Mouse (Mus musculus): ENCODE measurements around the gene Hddc3. TPM values are rescaled to one million over a fixed set of nuclear protein-coding genes. Genes with fewer than 3 reads are reported as not detected.
"Not testable (repeated sequence)": the region's sequence is repeated elsewhere in the genome, so short reads cannot be mapped to it uniquely, and the experiment has no call there.

Gene Hddc3
- polyA plus RNA-seq, 1 experiment from 2014 or later: 25.6 TPM

DNA sequence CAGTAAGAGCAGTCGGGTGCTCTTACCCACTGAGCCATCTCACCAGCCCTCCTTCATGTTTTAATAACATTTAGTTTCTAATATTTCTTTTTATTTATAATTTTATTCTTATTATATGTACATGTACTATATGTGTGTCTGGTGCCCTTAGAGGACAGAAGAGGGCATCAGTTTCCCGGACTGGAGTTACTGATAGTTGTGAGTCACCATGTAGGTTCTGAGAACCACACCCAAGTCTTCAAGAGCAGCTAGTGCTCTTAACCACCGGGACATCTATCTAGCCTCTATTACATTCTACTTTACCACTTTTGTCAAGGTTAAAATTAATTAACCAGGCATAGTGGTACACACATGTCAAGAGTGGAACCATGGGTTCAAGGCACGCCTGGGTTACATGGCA lies 51.7 kb downstream of the Hddc3 start:
- Histone ChIP-seq H3K4me3 (ENCODE audit: low read depth, low read length) (no peak overlapping the region), H3K36me3 (ENCODE audit: control insufficient read depth, insufficient read depth, low read length) (peaks cover 8% of the 10 kb centered on the region), H3K4me1 (ENCODE audit: control insufficient read depth, insufficient read depth, low read length) (no peaks in the 10 kb centered on the region), H3K9ac (ENCODE audit: low read length) (no peak overlapping the region), H3K9me3 (ENCODE audit: control insufficient read depth, low read length) (no peaks in the 10 kb centered on the region), H3K27me3 (ENCODE audit: control insufficient read depth, insufficient read depth, low read length) (no peaks in the 10 kb centered on the region), H3K27ac (ENCODE audit: low read depth, low read length) (no peak overlapping the region), H3K4me2 (no peak overlapping the region)
- DNase-seq (ENCODE audit: low spot score, missing footprints) (peak; percentile 23), ATAC-seq (ENCODE audit: low FRiP score) (no peak)
- WGBS: 93% methylated on average over 4 of the region's 4 CpGs

DNA sequence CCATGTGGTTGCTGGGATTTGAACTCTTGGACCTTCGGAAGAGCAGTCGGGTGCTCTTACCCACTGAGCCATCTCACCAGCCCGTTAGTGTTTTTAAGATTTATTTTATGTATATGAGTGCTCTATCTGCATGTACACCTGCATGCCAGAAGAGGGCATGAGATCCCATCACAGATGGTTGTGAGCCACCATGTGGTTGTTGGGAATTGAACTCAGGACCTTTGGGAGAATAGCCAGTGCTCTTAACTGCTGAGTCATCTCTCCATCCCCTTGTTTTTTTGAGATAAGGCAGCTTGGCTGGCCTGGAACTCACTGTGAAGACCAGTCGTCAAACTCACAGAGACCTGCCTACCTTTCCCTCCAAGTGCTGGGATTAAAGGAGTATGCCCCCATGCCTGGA lies 53.5 kb downstream of the Hddc3 start:
- not testable (repeated sequence) for ATAC-seq (ENCODE audit: low FRiP score); H3K9ac ChIP-seq (ENCODE audit: low read length); H3K4me2 ChIP-seq

DNA sequence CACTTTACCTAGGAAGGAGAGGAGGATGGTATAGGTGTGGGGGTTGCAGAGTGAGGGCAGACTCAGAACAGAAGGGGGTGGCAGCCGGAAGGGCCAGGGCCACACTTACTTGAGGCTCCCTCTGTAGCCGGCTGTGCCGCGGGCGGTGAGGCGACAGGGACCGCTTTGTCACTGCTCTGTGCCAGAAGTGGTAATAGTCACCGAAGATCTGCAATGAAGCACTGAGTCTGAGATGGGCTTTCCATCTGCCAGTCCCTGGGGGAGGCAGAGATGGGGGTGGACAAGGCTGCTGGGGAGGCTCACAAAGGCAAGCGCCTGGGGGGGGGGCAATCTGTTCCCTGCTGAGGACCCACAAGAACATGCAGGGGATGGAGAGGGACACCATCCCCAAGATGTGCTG lies 55.1 kb downstream of the Hddc3 start:
- Histone ChIP-seq H3K4me2 (no peak overlapping the region), H3K27me3 (ENCODE audit: control insufficient read depth, insufficient read depth, low read length) (no peaks in the 10 kb centered on the region), H3K9ac (ENCODE audit: low read length) (no peak overlapping the region), H3K4me3 (ENCODE audit: low read depth, low read length) (no peak overlapping the region), H3K9me3 (ENCODE audit: control insufficient read depth, low read length) (no peaks in the 10 kb centered on the region), H3K4me1 (ENCODE audit: control insufficient read depth, insufficient read depth, low read length) (peaks cover 11% of the 10 kb centered on the region), H3K27ac (ENCODE audit: low read depth, low read length) (no peak overlapping the region), H3K36me3 (ENCODE audit: control insufficient read depth, insufficient read depth, low read length) (peaks cover 8% of the 10 kb centered on the region)
- WGBS: 83% methylated on average over 9 of the region's 9 CpGs
- ATAC-seq (ENCODE audit: low FRiP score) (no peak), DNase-seq (ENCODE audit: low spot score, missing footprints) (peak; percentile 59)

More for the DNA sequence above, 53.5 kb downstream of the Hddc3 start:
- H3K4me3 ChIP-seq (ENCODE audit: low read depth, low read length); H3K27me3 ChIP-seq (ENCODE audit: control insufficient read depth, insufficient read depth, low read length); H3K4me1 ChIP-seq (ENCODE audit: control insufficient read depth, insufficient read depth, low read length); H3K27ac ChIP-seq (ENCODE audit: low read depth, low read length); H3K36me3 ChIP-seq (ENCODE audit: control insufficient read depth, insufficient read depth, low read length); H3K9me3 ChIP-seq (ENCODE audit: control insufficient read depth, low read length): not testable (repeated sequence)
- peak; percentile 65 for DNase-seq (ENCODE audit: low spot score, missing footprints)
- 81% methylated on average over 4 of the region's 4 CpGs for WGBS

DNA sequence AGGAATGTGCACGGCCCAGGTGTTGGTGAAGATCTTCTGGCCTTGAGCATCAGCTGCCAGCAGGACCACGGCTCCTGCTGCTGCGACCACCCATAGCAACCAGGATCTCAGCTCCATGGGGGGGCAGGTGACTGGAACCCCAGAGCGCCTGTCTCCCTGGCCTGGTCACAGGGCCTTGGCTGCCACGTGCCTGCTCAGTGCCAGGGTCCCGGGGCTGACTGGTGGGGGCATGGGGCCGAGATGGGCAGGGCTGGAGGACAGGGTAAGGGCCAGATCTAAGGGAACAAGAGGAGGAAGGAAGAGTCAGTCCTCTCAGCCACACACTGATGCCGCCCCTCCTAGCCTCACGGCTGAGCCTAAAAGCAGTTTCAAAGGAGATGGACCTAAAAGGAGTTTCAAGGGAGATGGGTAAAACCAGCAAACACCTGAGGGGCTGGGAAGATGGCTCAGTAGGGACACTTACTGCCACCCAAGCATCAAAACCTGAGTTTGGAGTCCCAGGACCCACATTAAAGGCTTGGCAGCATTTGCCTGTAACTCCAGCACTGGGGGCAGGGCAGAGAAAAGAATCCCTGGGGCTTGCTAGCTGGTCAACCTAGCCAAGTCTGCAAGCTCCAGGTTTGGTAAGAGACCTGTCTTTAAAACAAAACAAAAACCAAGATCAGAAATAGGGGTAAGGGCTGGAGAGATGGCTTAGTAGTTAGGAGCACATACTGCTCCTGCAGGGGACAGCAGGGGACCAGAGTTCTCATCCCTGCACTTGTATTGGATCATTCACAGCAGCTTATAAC lies 55.9 kb downstream of the Hddc3 start:
- H3K27ac ChIP-seq (ENCODE audit: low read depth, low read length): no peak overlapping the region
- no peak overlapping the region for H3K4me2 ChIP-seq
- DNase-seq (ENCODE audit: low spot score, missing footprints) (peak; percentile 14), ATAC-seq (ENCODE audit: low FRiP score) (no peak)
- peaks cover 3% of the 10 kb centered on the region for H3K36me3 ChIP-seq (ENCODE audit: control insufficient read depth, insufficient read depth, low read length)
- H3K4me3 ChIP-seq (ENCODE audit: low read depth, low read length): no peak overlapping the region
- no peaks in the 10 kb centered on the region for H3K9me3 ChIP-seq (ENCODE audit: control insufficient read depth, low read length)
- peaks cover 11% of the 10 kb centered on the region for H3K4me1 ChIP-seq (ENCODE audit: control insufficient read depth, insufficient read depth, low read length)
- 0 out of 2 replicates have a peak, but pooled peaks cover 3% of the 10 kb centered on the region for H3K27me3 ChIP-seq (ENCODE audit: control insufficient read depth, insufficient read depth, low read length)
- 79% methylated on average over 9 of the region's 9 CpGs for WGBS
- no peak overlapping the region for H3K9ac ChIP-seq (ENCODE audit: low read length)

DNA sequence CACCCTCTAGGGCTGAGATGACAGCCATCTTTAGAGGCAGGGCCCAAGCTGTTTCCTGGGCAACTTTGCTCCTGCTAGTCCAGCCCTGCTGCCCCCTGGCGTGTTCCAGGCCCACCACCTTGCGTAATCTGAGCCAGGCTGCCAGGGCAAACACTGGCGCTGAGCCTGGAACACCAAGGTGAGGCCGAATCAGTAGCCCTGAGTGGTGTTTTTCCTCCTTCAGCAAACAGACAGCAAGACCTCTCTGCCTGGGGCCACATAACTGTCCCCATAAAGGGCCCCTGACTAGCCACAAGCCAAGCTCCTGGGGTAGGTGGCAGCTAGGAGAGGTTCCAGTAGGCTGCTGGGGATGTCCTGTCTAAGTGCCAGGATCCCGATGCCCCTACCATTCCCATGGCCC lies 57.2 kb downstream of the Hddc3 start:
- Histone ChIP-seq H3K4me2 (no peak overlapping the region), H3K9ac (ENCODE audit: low read length) (no peak overlapping the region), H3K27me3 (ENCODE audit: control insufficient read depth, insufficient read depth, low read length) (peaks cover 8% of the 10 kb centered on the region; the same call in 1 of the 2 replicates), H3K36me3 (ENCODE audit: control insufficient read depth, insufficient read depth, low read length) (peaks cover 3% of the 10 kb centered on the region), H3K4me1 (ENCODE audit: control insufficient read depth, insufficient read depth, low read length) (peaks cover 11% of the 10 kb centered on the region), H3K4me3 (ENCODE audit: low read depth, low read length) (no peak overlapping the region), H3K27ac (ENCODE audit: low read depth, low read length) (no peak overlapping the region), H3K9me3 (ENCODE audit: control insufficient read depth, low read length) (no peaks in the 10 kb centered on the region)
- 63% methylated on average over 5 of the region's 5 CpGs for WGBS
- no peak for ATAC-seq (ENCODE audit: low FRiP score)
- DNase-seq (ENCODE audit: low spot score, missing footprints): no peak

Other genes starting within 250 kb of the Hddc3 start
- 349 and 357 TPM in 2 replicates for gene Idh2, start 227.7 kb upstream of the Hddc3 start, polyA plus RNA-seq (2014; fragmentation: Nextera tagmentation; extraction: Ambion mirVana)
- 9.6 and 10.5 TPM in 2 replicates for gene Sema4b, start 156.3 kb upstream of the Hddc3 start, polyA plus RNA-seq (2014; fragmentation: Nextera tagmentation; extraction: Ambion mirVana)
- 49.8 and 55.0 TPM in 2 replicates for gene Cib1, start 110.3 kb upstream of the Hddc3 start, polyA plus RNA-seq (2014; fragmentation: Nextera tagmentation; extraction: Ambion mirVana)
- 3.8 and 4.5 TPM in 2 replicates for gene Gdpgp1, start 110.2 kb upstream of the Hddc3 start, polyA plus RNA-seq (2014; fragmentation: Nextera tagmentation; extraction: Ambion mirVana)
- 0.53 and 0.91 TPM in 2 replicates for gene Ttll13, start 96.7 kb upstream of the Hddc3 start, polyA plus RNA-seq (2014; fragmentation: Nextera tagmentation; extraction: Ambion mirVana)
- gene Ngrn, start 81.9 kb upstream of the Hddc3 start, polyA plus RNA-seq (2014; fragmentation: Nextera tagmentation; extraction: Ambion mirVana): 53.1 and 53.2 TPM in 2 replicates
- 12.6 and 14.3 TPM in 2 replicates for gene Vps33b, start 73.5 kb upstream of the Hddc3 start, polyA plus RNA-seq (2014; fragmentation: Nextera tagmentation; extraction: Ambion mirVana)
- 231 and 232 TPM in 2 replicates for gene Prc1, start 48.7 kb upstream of the Hddc3 start, polyA plus RNA-seq (2014; fragmentation: Nextera tagmentation; extraction: Ambion mirVana)
- 10.1 and 10.9 TPM in 2 replicates for gene Rccd1, start 18.6 kb upstream of the Hddc3 start, polyA plus RNA-seq (2014; fragmentation: Nextera tagmentation; extraction: Ambion mirVana)
- 28.8 and 30.4 TPM in 2 replicates for gene Unc45a, start 2.1 kb upstream of the Hddc3 start, polyA plus RNA-seq (2014; fragmentation: Nextera tagmentation; extraction: Ambion mirVana)
- gene Man2a2, start 28.3 kb downstream of the Hddc3 start, polyA plus RNA-seq (2014; fragmentation: Nextera tagmentation; extraction: Ambion mirVana): 5.8 and 6.9 TPM in 2 replicates
- gene Fes, start 44.8 kb downstream of the Hddc3 start, polyA plus RNA-seq (2014; fragmentation: Nextera tagmentation; extraction: Ambion mirVana): 7.3 and 7.6 TPM in 2 replicates
- gene Furin, start 62.3 kb downstream of the Hddc3 start, polyA plus RNA-seq (2014; fragmentation: Nextera tagmentation; extraction: Ambion mirVana): 2.7 TPM in 2 replicates
- gene Blm, start 192.0 kb downstream of the Hddc3 start, polyA plus RNA-seq (2014; fragmentation: Nextera tagmentation; extraction: Ambion mirVana): 38.1 and 43.9 TPM in 2 replicates

All from midbrain, embryonic 11.5 days (tissue).